Comparison of ENCODE assay signal across 12 mouse cellular contexts in genomic region chr6:15370827-15371226, GRCm38 (mm10).
"Had no signal": no experiment of that assay in that cellular context is flagged by ENCODE, and none has a peak within 500 bp of the region (broad histone marks: within the 10 kb centered on the region; RNA-seq: fewer than 3 reads in every experiment).

No protein-coding gene starts in this region.

- H3K9ac ChIP-seq: kidney, embryonic 15.5 days; lung, embryonic 14.5 days had no signal

- H3K4me2 ChIP-seq: kidney, embryonic 15.5 days; liver, embryonic 11.5 days; lung, embryonic 14.5 days had no signal

- DNase-seq: kidney, adult 2 months; kidney, postnatal 14 days; lung, embryonic 14.5 days; lung, postnatal 10 days; lung, postnatal 4 days; right cerebral cortex, postnatal 4 days; spleen, adult 18-20 months; thymus, adult 18-20 months; thymus, postnatal 14 days had no signal

- H3K27ac ChIP-seq: kidney, embryonic 15.5 days; limb, embryonic 10.5 days had no signal

- H3K4me1 ChIP-seq: kidney, embryonic 15.5 days had no signal

- H3K4me3 ChIP-seq: kidney, embryonic 15.5 days; limb, embryonic 10.5 days had no signal

- H3K36me3 ChIP-seq: kidney, embryonic 15.5 days; limb, embryonic 10.5 days had no signal

- H3K27me3 ChIP-seq: kidney, embryonic 15.5 days had no signal

- H3K9me3 ChIP-seq: kidney, embryonic 15.5 days; limb, embryonic 10.5 days had no signal
